Mouse (Mus musculus): ENCODE measurements around the gene Mtmr12. TPM values are rescaled to one million over a fixed set of nuclear protein-coding genes. Genes with fewer than 3 reads are reported as not detected.

The Mtmr12 gene
- total and polyA plus RNA-seq, 3 experiments, result 7.4 to 9.2 (median 8.8) TPM

- no peak overlapping the region for H3K4me3 ChIP-seq
- intact Hi-C loops (cut with DNase I), result no loop called here
- DNase-seq, result no peak
- TF ChIP-seq EP300 (IDR thresholded peaks at IDR 0.05; ENCODE audit: insufficient read depth, low read depth, low read length), result no peak
- no peaks in the 10 kb centered on the region for H3K79me2 ChIP-seq (replicated peaks; ENCODE audit: control insufficient read depth, insufficient read depth, low read length)
- H3K27me3 ChIP-seq (ENCODE audit: control insufficient read depth, insufficient read depth, low read length), result no peaks in the 10 kb centered on the region
- H3K36me3 ChIP-seq (ENCODE audit: control insufficient read depth, insufficient read depth, low read length), result no peaks in the 10 kb centered on the region
- H3K9ac ChIP-seq (ENCODE audit: low read depth, low read length), result no peak overlapping the region
- 80% methylated on average over 4 of the region's 4 CpGs for WGBS
- H3K4me1 ChIP-seq (ENCODE audit: control insufficient read depth, insufficient read depth, low read length), result peaks cover 4% of the 10 kb centered on the region
- H3K27ac ChIP-seq, result no peak overlapping the region
Observed at GRCm38 (mm10) chr15:12310676-12311075, 105.8 kb downstream of the Mtmr12 start.

GRCm38 (mm10) chr15:12311465-12311864 lies 106.6 kb downstream of the Mtmr12 start:
- Histone ChIP-seq H3K79me2 (replicated peaks; ENCODE audit: control insufficient read depth, insufficient read depth, low read length) (no peaks in the 10 kb centered on the region), H3K27ac (no peak overlapping the region), H3K36me3 (ENCODE audit: control insufficient read depth, insufficient read depth, low read length) (no peaks in the 10 kb centered on the region), H3K9ac (ENCODE audit: low read depth, low read length) (no peak overlapping the region), H3K4me3 (no peak overlapping the region), H3K4me1 (ENCODE audit: control insufficient read depth, insufficient read depth, low read length) (peaks cover 3% of the 10 kb centered on the region), H3K27me3 (ENCODE audit: control insufficient read depth, insufficient read depth, low read length) (no peaks in the 10 kb centered on the region)
- no peak for DNase-seq
- 88% methylated on average over 7 of the region's 7 CpGs for WGBS
- TF ChIP-seq POLR2A (IDR thresholded peaks at IDR 0.05; ENCODE audit: insufficient read depth, low read depth, low read length), result no peak
- TF ChIP-seq CTCF (IDR thresholded peaks at IDR 0.05), result no peak
- no peak for TF ChIP-seq EP300 (IDR thresholded peaks at IDR 0.05; ENCODE audit: insufficient read depth, low read depth, low read length)
- intact Hi-C loops (cut with DNase I), result no loop called here

- no peaks in the 10 kb centered on the region for H3K79me2 ChIP-seq (replicated peaks; ENCODE audit: control insufficient read depth, insufficient read depth, low read length)
- no peak overlapping the region for H3K4me3 ChIP-seq
- 35% methylated on average over 1 of the region's 1 CpGs for WGBS
- no peak for TF ChIP-seq EP300 (IDR thresholded peaks at IDR 0.05; ENCODE audit: insufficient read depth, low read depth, low read length)
- TF ChIP-seq CTCF (IDR thresholded peaks at IDR 0.05), result no peak
- TF ChIP-seq POLR2A (IDR thresholded peaks at IDR 0.05; ENCODE audit: insufficient read depth, low read depth, low read length), result no peak
- no peaks in the 10 kb centered on the region for H3K27me3 ChIP-seq (ENCODE audit: control insufficient read depth, insufficient read depth, low read length)
- intact Hi-C loops (cut with DNase I), result no loop called here
- H3K9ac ChIP-seq (ENCODE audit: low read depth, low read length), result no peak overlapping the region
- H3K27ac ChIP-seq, result no peak overlapping the region
- H3K4me1 ChIP-seq (ENCODE audit: control insufficient read depth, insufficient read depth, low read length), result no peaks in the 10 kb centered on the region
- peak in 1 of 2 experiments; percentile 31 for DNase-seq
- no peaks in the 10 kb centered on the region for H3K36me3 ChIP-seq (ENCODE audit: control insufficient read depth, insufficient read depth, low read length)
Observed at GRCm38 (mm10) chr15:12313255-12313654, 108.4 kb downstream of the Mtmr12 start.

- H3K4me3 ChIP-seq, result no peak overlapping the region
- no peak overlapping the region for H3K27ac ChIP-seq
- no peak for DNase-seq
- TF ChIP-seq POLR2A (IDR thresholded peaks at IDR 0.05; ENCODE audit: insufficient read depth, low read depth, low read length) (no peak), EP300 (IDR thresholded peaks at IDR 0.05; ENCODE audit: insufficient read depth, low read depth, low read length) (no peak), CTCF (IDR thresholded peaks at IDR 0.05) (no peak)
- H3K79me2 ChIP-seq (replicated peaks; ENCODE audit: control insufficient read depth, insufficient read depth, low read length), result no peaks in the 10 kb centered on the region
- intact Hi-C loops (cut with DNase I), result no loop called here
- 66% methylated on average over 5 of the region's 5 CpGs for WGBS
- no peak overlapping the region for H3K9ac ChIP-seq (ENCODE audit: low read depth, low read length)
- no peaks in the 10 kb centered on the region for H3K36me3 ChIP-seq (ENCODE audit: control insufficient read depth, insufficient read depth, low read length)
- no peaks in the 10 kb centered on the region for H3K27me3 ChIP-seq (ENCODE audit: control insufficient read depth, insufficient read depth, low read length)
- H3K4me1 ChIP-seq (ENCODE audit: control insufficient read depth, insufficient read depth, low read length), result no peaks in the 10 kb centered on the region
Observed at GRCm38 (mm10) chr15:12314584-12314983, 109.8 kb downstream of the Mtmr12 start.

GRCm38 (mm10) chr15:12315996-12316395 lies 111.2 kb downstream of the Mtmr12 start:
- no peak overlapping the region for H3K4me3 ChIP-seq
- no peak for TF ChIP-seq CTCF (IDR thresholded peaks at IDR 0.05)
- TF ChIP-seq EP300 (IDR thresholded peaks at IDR 0.05; ENCODE audit: insufficient read depth, low read depth, low read length), result no peak
- TF ChIP-seq POLR2A (IDR thresholded peaks at IDR 0.05; ENCODE audit: insufficient read depth, low read depth, low read length), result no peak
- no peak for DNase-seq
- 57% methylated on average over 2 of the region's 2 CpGs for WGBS
- no peaks in the 10 kb centered on the region for H3K4me1 ChIP-seq (ENCODE audit: control insufficient read depth, insufficient read depth, low read length)
- no peak overlapping the region for H3K27ac ChIP-seq
- H3K36me3 ChIP-seq (ENCODE audit: control insufficient read depth, insufficient read depth, low read length), result no peaks in the 10 kb centered on the region
- no peak overlapping the region for H3K9ac ChIP-seq (ENCODE audit: low read depth, low read length)
- no peaks in the 10 kb centered on the region for H3K27me3 ChIP-seq (ENCODE audit: control insufficient read depth, insufficient read depth, low read length)
- H3K79me2 ChIP-seq (replicated peaks; ENCODE audit: control insufficient read depth, insufficient read depth, low read length), result no peaks in the 10 kb centered on the region
- intact Hi-C loops (cut with DNase I), result no loop called here

- H3K9ac ChIP-seq (ENCODE audit: low read depth, low read length), result no peak overlapping the region
- H3K36me3 ChIP-seq (ENCODE audit: control insufficient read depth, insufficient read depth, low read length), result no peaks in the 10 kb centered on the region
- no peaks in the 10 kb centered on the region for H3K4me1 ChIP-seq (ENCODE audit: control insufficient read depth, insufficient read depth, low read length)
- no peak for DNase-seq
- intact Hi-C loops (cut with DNase I), result no loop called here
- peaks cover 5% of the 10 kb centered on the region for H3K79me2 ChIP-seq (replicated peaks; ENCODE audit: control insufficient read depth, insufficient read depth, low read length)
- WGBS, result 75% methylated on average over 5 of the region's 5 CpGs
- no peaks in the 10 kb centered on the region for H3K27me3 ChIP-seq (ENCODE audit: control insufficient read depth, insufficient read depth, low read length)
- H3K4me3 ChIP-seq, result no peak overlapping the region
- H3K27ac ChIP-seq, result no peak overlapping the region
- TF ChIP-seq CTCF (IDR thresholded peaks at IDR 0.05) (no peak), EP300 (IDR thresholded peaks at IDR 0.05; ENCODE audit: insufficient read depth, low read depth, low read length) (no peak), POLR2A (IDR thresholded peaks at IDR 0.05; ENCODE audit: insufficient read depth, low read depth, low read length) (no peak)
Observed at GRCm38 (mm10) chr15:12317290-12317689, 112.5 kb downstream of the Mtmr12 start.
